ENCODE assay signal across 12 mouse cellular contexts in genomic region chr11:113366257-113367030, GRCm38 (mm10).
DNase-seq lines count a peak whose midpoint lies in the region; ATAC-seq lines count a peak whose summit lies in the region.
"Had no signal": no experiment of that assay in that cellular context is flagged by ENCODE, and none has a peak within 500 bp of the region (broad histone marks: within the 10 kb centered on the region; RNA-seq: fewer than 3 reads in every experiment).

No protein-coding gene starts in this region.

- H3K36me3 ChIP-seq in heart, embryonic 16.5 days (ENCODE audit: control insufficient read depth, insufficient read depth), result 0 out of 2 replicates have a peak, but pooled peaks cover 3% of the 10 kb centered on the region
- no peaks in the 10 kb centered on the region for H3K36me3 ChIP-seq in intestine, embryonic 14.5 days (ENCODE audit: control insufficient read depth, insufficient read depth, low read length)

- H3K4me2 ChIP-seq in heart, embryonic 16.5 days (ENCODE audit: low read depth, low read length), result 0 out of 2 replicates have a peak overlapping the region, but pooled peaks have one; percentile 16
- no peak overlapping the region for H3K4me2 ChIP-seq in intestine, embryonic 14.5 days (ENCODE audit: low read length)

- no peak for ATAC-seq in heart, embryonic 16.5 days (replicated peaks; ENCODE audit: extremely low read depth, insufficient read depth, low FRiP score)
- ATAC-seq in intestine, embryonic 14.5 days (replicated peaks; ENCODE audit: low FRiP score, low TSS enrichment, low read depth), result peak; percentile 82
- no peak for ATAC-seq in CD4-positive, CD25-positive, alpha-beta regulatory T cell, adult 4 months

- no peak overlapping the region for H3K9ac ChIP-seq in heart, embryonic 16.5 days (ENCODE audit: low read length)
- H3K9ac ChIP-seq in intestine, embryonic 14.5 days (ENCODE audit: low read length), result no peak overlapping the region

- H3K27me3 ChIP-seq in heart, embryonic 16.5 days (ENCODE audit: control insufficient read depth, insufficient read depth, low read length), result no peaks in the 10 kb centered on the region
- no peaks in the 10 kb centered on the region for H3K27me3 ChIP-seq in intestine, embryonic 14.5 days (replicated peaks; ENCODE audit: control insufficient read depth, insufficient read depth, low read length)

- no peaks in the 10 kb centered on the region for H3K9me3 ChIP-seq in heart, embryonic 16.5 days (replicated peaks; ENCODE audit: control insufficient read depth, low read length)
- H3K9me3 ChIP-seq in intestine, embryonic 14.5 days (ENCODE audit: control insufficient read depth, low read length), result no peaks in the 10 kb centered on the region

- H3K4me3 ChIP-seq in heart, embryonic 16.5 days (ENCODE audit: low read length), result no peak overlapping the region
- no peak overlapping the region for H3K4me3 ChIP-seq in intestine, embryonic 14.5 days (ENCODE audit: low read depth, low read length)
- H3K4me3 ChIP-seq: layer of hippocampus, adult 2 months had no signal

- no peak for DNase-seq in heart, adult 11 months
- DNase-seq in R1 (ENCODE audit: low read depth, low spot score), result peak; percentile 32
- DNase-seq in adrenal gland, postnatal 36 days, result peak; percentile 21 to 42
- DNase-seq in intestine, embryonic 14.5 days (ENCODE audit: low spot score), result peak; percentile 57
- no peak for DNase-seq in gastrocnemius, postnatal 14 days
- DNase-seq in left cerebral cortex, postnatal 10 days (ENCODE audit: extremely low spot score in 1 of 2, low spot score in 2 of 2), result no peak
- DNase-seq: cerebellum, adult 2 months; gastrocnemius, postnatal 25 days; thymus, postnatal 25 days had no signal

- H3K4me1 ChIP-seq in heart, embryonic 16.5 days (ENCODE audit: control insufficient read depth, insufficient read depth, low read length), result peaks cover 8% of the 10 kb centered on the region
- 0 out of 2 replicates have a peak, but pooled peaks cover 2% of the 10 kb centered on the region for H3K4me1 ChIP-seq in intestine, embryonic 14.5 days (replicated peaks; ENCODE audit: control insufficient read depth, insufficient read depth, low read length)

- H3K27ac ChIP-seq in heart, embryonic 16.5 days (ENCODE audit: low read length), result no peak overlapping the region
- 0 out of 2 replicates have a peak overlapping the region, but pooled peaks have one; percentile 25 for H3K27ac ChIP-seq in intestine, embryonic 14.5 days (ENCODE audit: low read depth)
- H3K27ac ChIP-seq: layer of hippocampus, adult 2 months had no signal

- 37% methylated on average over 19 of the region's 19 CpGs for WGBS in heart, embryonic 16.5 days
- WGBS in intestine, embryonic 14.5 days, result 43% methylated on average over 19 of the region's 19 CpGs

- intact Hi-C loops in gastrocnemius, postnatal 14 days (cut with DNase I; ENCODE audit: low total_unique reads), result no loop called here
- intact Hi-C loops in left cerebral cortex, postnatal 10 days (cut with DNase I), result no loop called here

Comparison
In these comparisons a context has a peak if more than half of its experiments do, and no peak if none do; other contexts are left out.
1. DNase-seq: peak in R1 (single experiment), adrenal gland, postnatal 36 days (2 of 2) and intestine, embryonic 14.5 days (single experiment); none in heart, adult 11 months (single experiment), gastrocnemius, postnatal 14 days (single experiment) and left cerebral cortex, postnatal 10 days (0 of 2).